Mouse (Mus musculus): ENCODE measurements around the gene Nsa2. TPM values are rescaled to one million over a fixed set of nuclear protein-coding genes. Genes with fewer than 3 reads are reported as not detected.

The Nsa2 gene
- total RNA-seq (2023) = 10 to 100 TPM; 50.1 to 64.4 TPM

GRCm38 (mm10) chr13:97137466-97138400, at the start of gene Nsa2, which contains the start of gene Gfm2:
Gene Nsa2 (minus strand): TSS chr13:97137937.
Gene Gfm2 (plus strand): TSS chr13:97137937.

GRCm38 (mm10) chr13:97099187-97099852, 38.4 kb downstream of the Nsa2 start, which contains the start of gene Gm6169:
Gene Gm6169 (minus strand): TSS chr13:97099237.

Other genes starting within 250 kb of the Nsa2 start
- not detected for gene Gcnt4, start 213.2 kb downstream of the Nsa2 start, total RNA-seq (2023)
- gene 1700029F12Rik, start 103.6 kb downstream of the Nsa2 start, total RNA-seq (2023) = not detected
- not detected for gene Fam169a, start 70.7 kb downstream of the Nsa2 start, total RNA-seq (2023)
- gene Gm6169, start 38.7 kb downstream of the Nsa2 start, total RNA-seq (2023) = 100 to 1,000 TPM in 1 of 2 experiments, 1 to 10 TPM in 1; 2.4 to 133 TPM
- 10 to 100 TPM; 12.5 to 14.8 TPM for gene Gfm2, start within 50 bp of the Nsa2 start, total RNA-seq (2023)
- 10 to 100 TPM; 55.2 to 56.1 TPM for gene Hexb, start 60.4 kb upstream of the Nsa2 start, total RNA-seq (2023)
- gene Enc1, start 103.2 kb upstream of the Nsa2 start, total RNA-seq (2023) = 1 to 10 TPM; 1.6 to 2.0 TPM